Mouse (Mus musculus) testis, adult 2 months (tissue): ENCODE measurements around the gene Prkag2.

Experiments
- CTCF ChIP-seq: fragments of 200-500 bp; IDR thresholded peaks from 2 replicates; pipeline ENCODE4 v1.5.1; 2012; ENCODE audit warnings: low read depth, mild to moderate bottlenecking, inconsistent platforms, low read length, moderate library complexity; ENCODE audit not compliant: control insufficient read depth, insufficient read depth, insufficient replicate concordance
- POLR2A ChIP-seq: fragments of 200-500 bp; IDR thresholded peaks from 2 replicates; pipeline ENCODE4 v1.6.1; 2012; ENCODE audit warnings: low read depth, mild to moderate bottlenecking, inconsistent platforms, low read length, moderate library complexity; ENCODE audit not compliant: control insufficient read depth

- TF ChIP-seq CTCF (no peak), POLR2A (no peak)
These were observed 227.2 kb downstream of the Prkag2 start for GRCm38 (mm10) chr5:24873221-24873620.
